Mouse (Mus musculus): ENCODE measurements around the gene Ppp2r3d. TPM values are rescaled to one million over a fixed set of nuclear protein-coding genes. Genes with fewer than 3 reads are reported as not detected.
A peak's percentile ranks its signal among the peaks of the same experiment; 100 is the strongest.

Gene Ppp2r3d
- polyA plus RNA-seq, 2 experiments, result 19.0 to 40.1 TPM

- Histone ChIP-seq H3K4me3 (ENCODE audit: insufficient read depth in 1 of 2, low read depth in 2 of 2, low read length in 2 of 2) (no peak overlapping the region), H3K9me3 (ENCODE audit: control insufficient read depth, low read length) (no peaks in the 10 kb centered on the region), H3K27me3 (ENCODE audit: control insufficient read depth, insufficient read depth, low read length) (no peaks in the 10 kb centered on the region), H3K4me1 (replicated peaks; ENCODE audit: control insufficient read depth in 2 of 2, insufficient read depth in 2 of 2, low read length in 1 of 2) (no peaks in the 10 kb centered on the region), H3K9ac (replicated peaks) (no peak overlapping the region), H3K36me3 (replicated peaks; ENCODE audit: control insufficient read depth, insufficient read depth, low read depth) (no peaks in the 10 kb centered on the region), H3K27ac (no peak overlapping the region), H3K4me2 (ENCODE audit: low read depth) (no peak overlapping the region)
- 0% methylated on average over 1 of the region's 1 CpGs for WGBS (ENCODE audit: insufficient replicate concordance)
- TF ChIP-seq CTCF (IDR thresholded peaks at IDR 0.05; ENCODE audit: low read depth) (peak; percentile 72), EP300 (IDR thresholded peaks at IDR 0.05; ENCODE audit: low read depth) (no peak)
- no peak for ATAC-seq (ENCODE audit: insufficient read depth)
- no peak for DNase-seq (ENCODE audit: low read depth in 3 of 3, low spot score in 3 of 3)
Measured at GRCm38 (mm10) chr9:124456572-124456971, 20.1 kb downstream of the Ppp2r3d start.

GRCm38 (mm10) chr9:124442533-124442855 is 34.2 kb downstream of the Ppp2r3d start:
- DNase-seq (ENCODE audit: low read depth in 3 of 3, low spot score in 3 of 3), result no peak
- H3K4me2 ChIP-seq (ENCODE audit: low read depth), result no peak overlapping the region
- H3K9ac ChIP-seq (replicated peaks), result no peak overlapping the region
- WGBS (ENCODE audit: insufficient replicate concordance), result 94% methylated on average over 15 of the region's 15 CpGs
- no peaks in the 10 kb centered on the region for H3K27me3 ChIP-seq (ENCODE audit: control insufficient read depth, insufficient read depth, low read length)
- peak; percentile 9; the same call in 1 of the 2 replicates for ATAC-seq (ENCODE audit: insufficient read depth)
- peaks cover 17% of the 10 kb centered on the region for H3K9me3 ChIP-seq (ENCODE audit: control insufficient read depth, low read length)
- no peaks in the 10 kb centered on the region for H3K4me1 ChIP-seq (replicated peaks; ENCODE audit: control insufficient read depth in 2 of 2, insufficient read depth in 2 of 2, low read length in 1 of 2)
- peaks cover 9% of the 10 kb centered on the region for H3K36me3 ChIP-seq (replicated peaks; ENCODE audit: control insufficient read depth, insufficient read depth, low read depth)
- TF ChIP-seq EP300 (IDR thresholded peaks at IDR 0.05; ENCODE audit: low read depth) (no peak), CTCF (IDR thresholded peaks at IDR 0.05; ENCODE audit: low read depth) (no peak)
- no peak overlapping the region for H3K4me3 ChIP-seq (ENCODE audit: insufficient read depth in 1 of 2, low read depth in 2 of 2, low read length in 2 of 2)
- H3K27ac ChIP-seq, result no peak overlapping the region

- H3K4me3 ChIP-seq (ENCODE audit: insufficient read depth in 1 of 2, low read depth in 2 of 2, low read length in 2 of 2), result no peak overlapping the region
- no peaks in the 10 kb centered on the region for H3K4me1 ChIP-seq (replicated peaks; ENCODE audit: control insufficient read depth in 2 of 2, insufficient read depth in 2 of 2, low read length in 1 of 2)
- H3K9me3 ChIP-seq (ENCODE audit: control insufficient read depth, low read length), result peaks cover 17% of the 10 kb centered on the region
- H3K36me3 ChIP-seq (replicated peaks; ENCODE audit: control insufficient read depth, insufficient read depth, low read depth), result peaks cover 9% of the 10 kb centered on the region
- ATAC-seq (ENCODE audit: insufficient read depth) (peak; percentile 14; the same call in 1 of the 2 replicates), DNase-seq (ENCODE audit: low read depth in 3 of 3, low spot score in 3 of 3) (no peak)
- no peak overlapping the region for H3K9ac ChIP-seq (replicated peaks)
- no peak overlapping the region for H3K4me2 ChIP-seq (ENCODE audit: low read depth)
- TF ChIP-seq EP300 (IDR thresholded peaks at IDR 0.05; ENCODE audit: low read depth), result no peak
- no peak for TF ChIP-seq CTCF (IDR thresholded peaks at IDR 0.05; ENCODE audit: low read depth)
- 90% methylated on average over 45 of the region's 45 CpGs for WGBS (ENCODE audit: insufficient replicate concordance)
- H3K27ac ChIP-seq, result no peak overlapping the region
- no peaks in the 10 kb centered on the region for H3K27me3 ChIP-seq (ENCODE audit: control insufficient read depth, insufficient read depth, low read length)
Measured at GRCm38 (mm10) chr9:124441681-124442532, 34.8 kb downstream of the Ppp2r3d start.

- H3K4me3 ChIP-seq (ENCODE audit: insufficient read depth in 1 of 2, low read depth in 2 of 2, low read length in 2 of 2), result no peak overlapping the region
- 63% methylated on average over 14 of the region's 14 CpGs for whole genome bisulfite sequencing (ENCODE audit: insufficient replicate concordance)
- ATAC-seq (ENCODE audit: insufficient read depth), result no peak; the same call in 1 of the 2 replicates
- H3K27me3 ChIP-seq (ENCODE audit: control insufficient read depth, insufficient read depth, low read length), result no peaks in the 10 kb centered on the region
- peaks cover 17% of the 10 kb centered on the region for H3K9me3 ChIP-seq (ENCODE audit: control insufficient read depth, low read length)
- H3K36me3 ChIP-seq (replicated peaks; ENCODE audit: control insufficient read depth, insufficient read depth, low read depth), result peaks cover 9% of the 10 kb centered on the region
- DNase-seq (ENCODE audit: low read depth in 3 of 3, low spot score in 3 of 3), result no peak
- no peak overlapping the region for H3K4me2 ChIP-seq (ENCODE audit: low read depth)
- TF ChIP-seq CTCF (IDR thresholded peaks at IDR 0.05; ENCODE audit: low read depth), result no peak
- no peak for TF ChIP-seq EP300 (IDR thresholded peaks at IDR 0.05; ENCODE audit: low read depth)
- H3K9ac ChIP-seq (replicated peaks), result no peak overlapping the region
- no peak overlapping the region for H3K27ac ChIP-seq
- no peaks in the 10 kb centered on the region for H3K4me1 ChIP-seq (replicated peaks; ENCODE audit: control insufficient read depth in 2 of 2, insufficient read depth in 2 of 2, low read length in 1 of 2)
Measured at GRCm38 (mm10) chr9:124440724-124441045, 36.0 kb downstream of the Ppp2r3d start.

GRCm38 (mm10) chr9:124439848-124440723 is 36.6 kb downstream of the Ppp2r3d start:
- DNase-seq (ENCODE audit: low read depth in 3 of 3, low spot score in 3 of 3), result no peak
- Histone ChIP-seq H3K4me3 (ENCODE audit: insufficient read depth in 1 of 2, low read depth in 2 of 2, low read length in 2 of 2) (no peak overlapping the region), H3K4me2 (ENCODE audit: low read depth) (no peak overlapping the region), H3K9me3 (ENCODE audit: control insufficient read depth, low read length) (peaks cover 17% of the 10 kb centered on the region), H3K4me1 (replicated peaks; ENCODE audit: control insufficient read depth in 2 of 2, insufficient read depth in 2 of 2, low read length in 1 of 2) (no peaks in the 10 kb centered on the region), H3K9ac (replicated peaks) (no peak overlapping the region), H3K27me3 (ENCODE audit: control insufficient read depth, insufficient read depth, low read length) (no peaks in the 10 kb centered on the region), H3K27ac (no peak overlapping the region), H3K36me3 (replicated peaks; ENCODE audit: control insufficient read depth, insufficient read depth, low read depth) (peaks cover 9% of the 10 kb centered on the region)
- 83% methylated on average over 29 of the region's 29 CpGs for WGBS (ENCODE audit: insufficient replicate concordance)
- ATAC-seq (ENCODE audit: insufficient read depth), result peak; percentile 60
- TF ChIP-seq EP300 (IDR thresholded peaks at IDR 0.05; ENCODE audit: low read depth), result no peak
- TF ChIP-seq CTCF (IDR thresholded peaks at IDR 0.05; ENCODE audit: low read depth), result no peak

Measured in liver, embryonic 14.5 days (tissue).